19 mouse cellular contexts compared by ENCODE assay signal in genomic region chr4:55644895-55645294, GRCm38 (mm10).
DNase-seq lines count a peak whose midpoint lies in the region; ATAC-seq and TF ChIP-seq lines count a peak whose summit lies in the region.
"Had no signal": no experiment of that assay in that cellular context is flagged by ENCODE, and none has a peak within 500 bp of the region (broad histone marks: within the 10 kb centered on the region; RNA-seq: fewer than 3 reads in every experiment).

No protein-coding gene starts in this region.

- 0 out of 2 replicates have a peak, but pooled peaks cover 3% of the 10 kb centered on the region for H3K27me3 ChIP-seq in limb, embryonic 12.5 days
- H3K27me3 ChIP-seq in limb, embryonic 10.5 days (ENCODE audit: low read depth, poor library complexity, severe bottlenecking), result peaks cover 13% of the 10 kb centered on the region
- H3K27me3 ChIP-seq in limb, embryonic 13.5 days, result 0 out of 2 replicates have a peak, but pooled peaks cover 3% of the 10 kb centered on the region
- H3K27me3 ChIP-seq in limb, embryonic 15.5 days, result no peaks in the 10 kb centered on the region
- H3K27me3 ChIP-seq in hindbrain, postnatal 0 days (ENCODE audit: insufficient read depth, low read length), result no peaks in the 10 kb centered on the region
- H3K27me3 ChIP-seq: forebrain, embryonic 13.5 days; forebrain, embryonic 15.5 days had no signal

- no peak for DNase-seq in limb, embryonic 10.5 days (ENCODE audit: low spot score)
- no peak for DNase-seq in cerebellum, adult 9-11 months
- DNase-seq in hindbrain, postnatal 0 days (ENCODE audit: low spot score), result no peak
- DNase-seq: adrenal gland, adult 2 months; adrenal gland, postnatal 10 days; adrenal gland, postnatal 25 days; cerebellum, adult 11 months; cerebellum, adult 18-20 months; cerebellum, adult 8-10 months; cerebellum, postnatal 10 days; cerebellum, postnatal 25 days had no signal

- no peak overlapping the region for H3K4me2 ChIP-seq in limb, embryonic 12.5 days
- no peak overlapping the region; the same call in 1 of the 2 replicates for H3K4me2 ChIP-seq in limb, embryonic 13.5 days (replicated peaks)
- H3K4me2 ChIP-seq in limb, embryonic 15.5 days, result no peak overlapping the region
- no peak overlapping the region for H3K4me2 ChIP-seq in hindbrain, postnatal 0 days (ENCODE audit: low read depth, low read length)
- H3K4me2 ChIP-seq: forebrain, embryonic 13.5 days; forebrain, embryonic 15.5 days had no signal

- no peak for TF ChIP-seq CTCF in hindbrain, postnatal 0 days (IDR thresholded peaks at IDR 0.05; ENCODE audit: low read depth)

- H3K4me1 ChIP-seq in limb, embryonic 12.5 days (replicated peaks), result peaks cover 15% of the 10 kb centered on the region
- peaks cover 9% of the 10 kb centered on the region for H3K4me1 ChIP-seq in limb, embryonic 10.5 days
- peaks cover 44% of the 10 kb centered on the region for H3K4me1 ChIP-seq in limb, embryonic 13.5 days
- H3K4me1 ChIP-seq in limb, embryonic 15.5 days, result peaks cover 42% of the 10 kb centered on the region
- H3K4me1 ChIP-seq in hindbrain, postnatal 0 days (ENCODE audit: insufficient read depth, low read length), result 0 out of 2 replicates have a peak, but pooled peaks cover 5% of the 10 kb centered on the region
- H3K4me1 ChIP-seq: forebrain, embryonic 15.5 days had no signal

- no peak for ATAC-seq in limb, embryonic 12.5 days (ENCODE audit: insufficient number of reproducible peaks, insufficient read depth, low FRiP score, low TSS enrichment, low read depth)
- no peak; the same call in 1 of the 2 replicates for ATAC-seq in limb, embryonic 13.5 days (ENCODE audit: low FRiP score, low read depth)
- no peak; the same call in 1 of the 2 replicates for ATAC-seq in limb, embryonic 15.5 days (ENCODE audit: insufficient number of reproducible peaks, low FRiP score, low TSS enrichment, low read depth)
- ATAC-seq in monocyte, adult 5-6 weeks (replicated peaks; ENCODE audit: insufficient number of reproducible peaks, low FRiP score, low TSS enrichment, poor library complexity, severe bottlenecking), result peak; percentile 51; the same call in 1 of the 2 replicates
- ATAC-seq in megakaryocyte progenitor cell, adult 5-6 weeks (replicated peaks; ENCODE audit: poor library complexity), result no peak
- no peak for ATAC-seq in hindbrain, postnatal 0 days

- peak overlapping the region; percentile 76 for H3K27ac ChIP-seq in limb, embryonic 12.5 days
- no peak overlapping the region for H3K27ac ChIP-seq in limb, embryonic 10.5 days
- H3K27ac ChIP-seq in limb, embryonic 13.5 days, result peak overlapping the region; percentile 61; the same call in 1 of the 2 replicates
- H3K27ac ChIP-seq in limb, embryonic 15.5 days, result peak overlapping the region; percentile 69
- no peak overlapping the region for H3K27ac ChIP-seq in hindbrain, postnatal 0 days
- H3K27ac ChIP-seq: forebrain, embryonic 13.5 days; forebrain, embryonic 15.5 days had no signal

- H3K36me3 ChIP-seq in limb, embryonic 12.5 days, result no peaks in the 10 kb centered on the region
- no peaks in the 10 kb centered on the region for H3K36me3 ChIP-seq in limb, embryonic 10.5 days
- no peaks in the 10 kb centered on the region for H3K36me3 ChIP-seq in limb, embryonic 13.5 days
- H3K36me3 ChIP-seq in limb, embryonic 15.5 days, result no peaks in the 10 kb centered on the region
- no peaks in the 10 kb centered on the region for H3K36me3 ChIP-seq in hindbrain, postnatal 0 days (ENCODE audit: insufficient read depth, low read length)
- H3K36me3 ChIP-seq: forebrain, embryonic 15.5 days had no signal

- 54% methylated on average over 2 of the region's 2 CpGs for WGBS in limb, embryonic 12.5 days
- 69% methylated on average over 2 of the region's 2 CpGs for whole genome bisulfite sequencing in limb, embryonic 10.5 days
- WGBS in limb, embryonic 13.5 days, result 38% methylated on average over 2 of the region's 2 CpGs
- 24% methylated on average over 2 of the region's 2 CpGs for WGBS in limb, embryonic 15.5 days
- 72% methylated on average over 2 of the region's 2 CpGs for WGBS in hindbrain, postnatal 0 days

- H3K9ac ChIP-seq in limb, embryonic 12.5 days (replicated peaks), result no peak overlapping the region
- no peak overlapping the region for H3K9ac ChIP-seq in limb, embryonic 13.5 days
- no peak overlapping the region for H3K9ac ChIP-seq in limb, embryonic 15.5 days
- H3K9ac ChIP-seq in hindbrain, postnatal 0 days (replicated peaks; ENCODE audit: low read length), result no peak overlapping the region
- H3K9ac ChIP-seq: forebrain, embryonic 13.5 days; forebrain, embryonic 15.5 days; forebrain, postnatal 0 days had no signal

- H3K9me3 ChIP-seq in limb, embryonic 12.5 days, result no peaks in the 10 kb centered on the region
- H3K9me3 ChIP-seq in limb, embryonic 10.5 days (replicated peaks), result no peaks in the 10 kb centered on the region
- H3K9me3 ChIP-seq in limb, embryonic 13.5 days, result no peaks in the 10 kb centered on the region
- H3K9me3 ChIP-seq in limb, embryonic 15.5 days, result no peaks in the 10 kb centered on the region
- no peaks in the 10 kb centered on the region for H3K9me3 ChIP-seq in hindbrain, postnatal 0 days (ENCODE audit: low read length)
- H3K9me3 ChIP-seq: forebrain, embryonic 13.5 days; forebrain, embryonic 15.5 days had no signal

- no peak overlapping the region for H3K4me3 ChIP-seq in limb, embryonic 12.5 days (replicated peaks)
- no peak overlapping the region for H3K4me3 ChIP-seq in limb, embryonic 10.5 days
- H3K4me3 ChIP-seq in limb, embryonic 13.5 days, result no peak overlapping the region
- no peak overlapping the region for H3K4me3 ChIP-seq in limb, embryonic 15.5 days
- no peak overlapping the region for H3K4me3 ChIP-seq in hindbrain, postnatal 0 days (ENCODE audit: low read length)
- H3K4me3 ChIP-seq: forebrain, embryonic 13.5 days; forebrain, embryonic 15.5 days had no signal

Comparison
In these comparisons a context has a peak if more than half of its experiments do, and no peak if none do; other contexts are left out.
1. H3K27ac ChIP-seq: peak in limb, embryonic 12.5 days (single experiment), limb, embryonic 13.5 days (single experiment) and limb, embryonic 15.5 days (single experiment); none in limb, embryonic 10.5 days (single experiment) and hindbrain, postnatal 0 days (single experiment).